Mouse (Mus musculus): ENCODE data around the gene Calhm1. TPM values are rescaled to one million over a fixed set of nuclear protein-coding genes. Genes with fewer than 3 reads are reported as not detected.

Gene Calhm1
- total and polyA plus RNA-seq, 3 experiments: 0.06 TPM; not detected in 2

DNA sequence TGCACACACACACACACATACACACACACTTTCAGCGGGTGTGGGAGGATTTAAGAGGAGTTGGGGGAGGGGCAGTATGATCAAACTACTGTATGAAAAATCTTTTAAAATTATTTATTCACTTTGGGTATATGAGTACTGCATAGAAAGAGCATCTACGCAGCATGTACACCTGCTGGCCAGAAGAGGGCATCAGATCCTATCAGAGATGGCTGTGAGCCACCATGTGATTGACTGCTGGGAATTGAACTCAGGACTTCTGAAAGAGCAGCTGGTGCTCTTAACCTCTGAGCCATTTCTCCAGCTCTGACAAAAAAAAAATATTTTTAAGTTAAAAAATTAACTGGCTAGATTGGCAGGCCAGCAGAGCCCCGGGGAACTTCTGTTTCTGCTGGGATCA is 30.5 kb upstream of the Calhm1 start (continued):
- TF ChIP-seq JUND (IDR thresholded peaks at IDR 0.05; ENCODE audit: low read depth, low read length) (no peak), E2F4 (IDR thresholded peaks at IDR 0.05; ENCODE audit: borderline replicate concordance, low read depth, low read length) (no peak), MYC (IDR thresholded peaks at IDR 0.05; ENCODE audit: low read depth, low read length) (peak; percentile 68), SIN3A (IDR thresholded peaks at IDR 0.05; ENCODE audit: low read length) (no peak), ZNF384 (IDR thresholded peaks at IDR 0.05; ENCODE audit: low read depth, low read length) (no peak), HCFC1 (IDR thresholded peaks at IDR 0.05; ENCODE audit: low read depth, low read length) (no peak), ZMIZ1 (IDR thresholded peaks at IDR 0.05; ENCODE audit: low read depth, low read length) (no peak), MAFK (IDR thresholded peaks at IDR 0.05; ENCODE audit: borderline replicate concordance, low read depth, low read length) (no peak), BHLHE40 (IDR thresholded peaks at IDR 0.05; ENCODE audit: borderline replicate concordance, low read depth, low read length) (no peak), UBTF (IDR thresholded peaks at IDR 0.05; ENCODE audit: borderline replicate concordance, insufficient read depth, low read depth, low read length) (no peak), RAD21 (IDR thresholded peaks at IDR 0.05; ENCODE audit: low read depth, low read length) (peak; percentile 46), POLR2AphosphoS2 (IDR thresholded peaks at IDR 0.05; ENCODE audit: low read length) (no peak), KAT2A (conservative IDR thresholded peaks at IDR 0.05; ENCODE audit: low read depth, low read length) (no peak), TAL1 (IDR thresholded peaks at IDR 0.05; ENCODE audit: low read length) (no peak)

DNA sequence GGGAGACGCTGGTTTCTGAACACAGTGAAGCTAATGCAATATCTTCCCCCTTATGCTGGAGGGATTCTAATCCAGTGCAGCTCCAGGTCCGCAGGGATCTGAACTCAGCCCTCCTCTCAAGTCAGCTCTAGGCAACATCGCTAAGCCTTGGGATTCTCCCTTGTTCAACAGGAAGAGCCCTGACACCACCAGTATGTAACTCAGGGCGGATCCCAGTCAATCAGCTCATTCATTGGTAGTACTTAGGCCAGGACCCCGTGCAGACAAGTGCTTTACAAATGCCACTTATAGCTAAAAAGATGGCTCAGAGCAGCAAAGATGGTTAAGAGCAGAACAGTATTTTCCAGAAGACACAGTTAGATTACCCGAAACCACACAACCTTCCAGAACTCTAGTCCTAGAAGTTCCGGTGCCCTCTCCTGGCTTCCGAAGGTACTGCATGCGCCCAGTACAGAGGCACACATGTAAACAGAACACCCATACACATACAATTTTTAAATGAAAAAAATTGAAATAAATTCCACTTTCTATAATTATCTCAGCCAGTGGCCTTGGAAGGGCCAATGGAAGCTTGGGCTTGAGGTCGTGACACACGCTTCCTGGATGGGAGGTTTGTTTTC is 24.8 kb upstream of the Calhm1 start:
- no peaks in the 10 kb centered on the region for H3K9me3 ChIP-seq (replicated peaks; ENCODE audit: insufficient read depth, low read length)
- peak overlapping the region; percentile 66 for H3K9ac ChIP-seq (ENCODE audit: control insufficient read depth, low read depth, low read length, poor library complexity, severe bottlenecking)
- no peaks in the 10 kb centered on the region; a peak in 1 of 4 replicates for H3K4me1 ChIP-seq (ENCODE audit: control insufficient read depth in 1 of 2, insufficient read depth in 2 of 2, low read length in 2 of 2)
- H3K27ac ChIP-seq (ENCODE audit: control insufficient read depth, low read depth, low read length): peak overlapping the region; percentile 46
- H3K4me3 ChIP-seq (ENCODE audit: control insufficient read depth in 1 of 2, insufficient read depth in 1 of 2, low read depth in 2 of 2, low read length in 2 of 2): peak overlapping the region; percentile 59 to 73
- peak; percentile 97 for DNase-seq (ENCODE audit: low read depth, low spot score)
- H3K27me3 ChIP-seq (ENCODE audit: control insufficient read depth in 1 of 2, insufficient read depth in 2 of 2, low read length in 2 of 2): no peaks in the 10 kb centered on the region
- peaks cover 0 to 3% of the 10 kb centered on the region in 2 experiments; a peak in 2 of 4 replicates for H3K36me3 ChIP-seq (ENCODE audit: control insufficient read depth in 1 of 2, insufficient read depth in 2 of 2, low read length in 2 of 2)
- no peaks in the 10 kb centered on the region; the same call in 1 of the 2 replicates for H3K79me2 ChIP-seq (ENCODE audit: control insufficient read depth, insufficient read depth, low read length, poor library complexity)
- TF ChIP-seq RCOR1 (IDR thresholded peaks at IDR 0.05; ENCODE audit: low read depth, low read length): 0 out of 2 replicates have a peak, but pooled peaks have one; percentile 44
- no peak for TF ChIP-seq NRF1 (IDR thresholded peaks at IDR 0.05; ENCODE audit: insufficient read depth, low read depth, low read length, poor library complexity, severe bottlenecking)
- TF ChIP-seq ELF1 (IDR thresholded peaks at IDR 0.05; ENCODE audit: low read depth, low read length): peak; percentile 68; the same call in 1 of the 2 replicates
- TF ChIP-seq ZMIZ1 (IDR thresholded peaks at IDR 0.05; ENCODE audit: low read depth, low read length): no peak
- no peak for TF ChIP-seq POLR2AphosphoS5 (IDR thresholded peaks at IDR 0.05; ENCODE audit: borderline replicate concordance, low read depth, low read length)
- TF ChIP-seq TCF12 (IDR thresholded peaks at IDR 0.05; ENCODE audit: low read depth, low read length): peak; percentile 42; the same call in 1 of the 2 replicates
- peak; percentile 62 for TF ChIP-seq HCFC1 (IDR thresholded peaks at IDR 0.05; ENCODE audit: low read depth, low read length)
- no peak for TF ChIP-seq JUND (IDR thresholded peaks at IDR 0.05; ENCODE audit: low read depth, low read length)
- TF ChIP-seq KAT2A (conservative IDR thresholded peaks at IDR 0.05; ENCODE audit: low read depth, low read length): no peak
- peak; percentile 52; the same call in 1 of the 2 replicates for TF ChIP-seq BHLHE40 (IDR thresholded peaks at IDR 0.05; ENCODE audit: borderline replicate concordance, low read depth, low read length)
- no peak for TF ChIP-seq EP300 (IDR thresholded peaks at IDR 0.05; ENCODE audit: low read depth in 1 of 2, low read length in 2 of 2)
- TF ChIP-seq TBP (IDR thresholded peaks at IDR 0.05; ENCODE audit: low read depth, low read length): peak; percentile 33; the same call in 1 of the 2 replicates
- peak; percentile 48; the same call in 1 of the 2 replicates for TF ChIP-seq ZNF384 (IDR thresholded peaks at IDR 0.05; ENCODE audit: low read depth, low read length)
- peak; percentile 70 for TF ChIP-seq ZC3H11A (IDR thresholded peaks at IDR 0.05; ENCODE audit: low read depth, low read length)
- no peak; the same call in 1 of the 2 replicates for TF ChIP-seq ETS1 (IDR thresholded peaks at IDR 0.05; ENCODE audit: low read depth, low read length)
- TF ChIP-seq SIN3A (IDR thresholded peaks at IDR 0.05; ENCODE audit: low read length): peak; percentile 86
- no peak for TF ChIP-seq NELFE (IDR thresholded peaks at IDR 0.05; ENCODE audit: low read depth, low read length)
- TF ChIP-seq MAX (IDR thresholded peaks at IDR 0.05; ENCODE audit: low read length): 0 out of 2 replicates have a peak, but pooled peaks have one; percentile 56
- 0 out of 2 replicates have a peak, but pooled peaks have one; percentile 23 for TF ChIP-seq GABPA (IDR thresholded peaks at IDR 0.05; ENCODE audit: low read depth, low read length)
- TF ChIP-seq UBTF (IDR thresholded peaks at IDR 0.05; ENCODE audit: borderline replicate concordance, insufficient read depth, low read depth, low read length): no peak
- no peak for TF ChIP-seq MYB (IDR thresholded peaks at IDR 0.05; ENCODE audit: low read depth, low read length)
- TF ChIP-seq TAL1 (IDR thresholded peaks at IDR 0.05; ENCODE audit: low read length): no peak
- no peak for TF ChIP-seq POLR2AphosphoS2 (IDR thresholded peaks at IDR 0.05; ENCODE audit: low read length)
- peak; percentile 54; the same call in 1 of the 2 replicates for TF ChIP-seq MAZ (IDR thresholded peaks at IDR 0.05; ENCODE audit: low read depth, low read length)
- peak; percentile 88 for TF ChIP-seq SMC3 (IDR thresholded peaks at IDR 0.05; ENCODE audit: low read depth, low read length)
- 0 out of 2 replicates have a peak, but pooled peaks have one; percentile 26 for TF ChIP-seq CHD1 (IDR thresholded peaks at IDR 0.05; ENCODE audit: low read depth, low read length)
- 0 out of 4 replicates have a peak, but pooled peaks of 1 of the 2 experiments have one; percentile 16 for TF ChIP-seq POLR2A (IDR thresholded peaks at IDR 0.05; ENCODE audit: control insufficient read depth in 1 of 2, insufficient read depth in 1 of 2, low read depth in 1 of 2, low read length in 2 of 2, poor library complexity in 1 of 2)
- no peak for TF ChIP-seq GATA1 (IDR thresholded peaks at IDR 0.05; ENCODE audit: low read depth, low read length)

Data from MEL (cell line).